Mouse (Mus musculus): ENCODE data around the gene Sh2d1b2. TPM values are rescaled to one million over a fixed set of nuclear protein-coding genes. Genes with fewer than 3 reads are reported as not detected.

The Sh2d1b2 gene
- polyA plus RNA-seq, 1 experiment = not detected

DNA sequence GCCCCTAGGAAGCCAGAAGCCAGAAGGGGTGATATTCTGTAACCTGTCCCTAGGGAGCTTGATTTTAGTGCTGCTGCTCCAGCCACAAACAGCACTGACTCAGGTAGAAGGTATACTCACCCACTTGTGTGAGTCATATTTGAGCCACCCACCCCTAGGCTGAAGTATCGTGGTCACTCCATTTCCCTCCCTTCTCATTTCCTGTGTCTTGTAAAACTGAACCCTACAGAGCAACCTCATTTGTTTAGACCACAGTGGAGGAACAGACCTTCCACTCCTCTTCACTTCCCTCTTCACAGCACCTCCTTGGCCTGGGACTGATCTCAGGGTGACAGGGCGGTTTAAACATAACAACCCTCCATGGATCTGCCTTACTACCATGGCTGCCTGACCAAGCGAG lies 44.5 kb downstream of the Sh2d1b2 start, which contains the start of gene Sh2d1b1:
TSS of gene Sh2d1b1 (plus strand) at position 305 of the 400 bp plus-strand sequence.
- Histone ChIP-seq H3K4me1 (ENCODE audit: control insufficient read depth, insufficient read depth, low read length) (no peaks in the 10 kb centered on the region), H3K27ac (ENCODE audit: control insufficient read depth, insufficient read depth, low read depth, low read length) (no peak within 1 kb of the TSS), H3K36me3 (ENCODE audit: control insufficient read depth, insufficient read depth, low read length) (no peaks in the 10 kb centered on the region), H3K27me3 (ENCODE audit: control insufficient read depth, insufficient read depth, low read length) (no peaks in the 10 kb centered on the region), H3K4me3 (ENCODE audit: control insufficient read depth, low read depth, low read length) (no peak within 1 kb of the TSS)
- TF ChIP-seq CTCF (IDR thresholded peaks at IDR 0.05; ENCODE audit: control insufficient read depth, insufficient read depth, insufficient replicate concordance, low read depth, low read length) (no peak), POLR2A (IDR thresholded peaks at IDR 0.05; ENCODE audit: control insufficient read depth, low read depth, low read length) (no peak)

DNA sequence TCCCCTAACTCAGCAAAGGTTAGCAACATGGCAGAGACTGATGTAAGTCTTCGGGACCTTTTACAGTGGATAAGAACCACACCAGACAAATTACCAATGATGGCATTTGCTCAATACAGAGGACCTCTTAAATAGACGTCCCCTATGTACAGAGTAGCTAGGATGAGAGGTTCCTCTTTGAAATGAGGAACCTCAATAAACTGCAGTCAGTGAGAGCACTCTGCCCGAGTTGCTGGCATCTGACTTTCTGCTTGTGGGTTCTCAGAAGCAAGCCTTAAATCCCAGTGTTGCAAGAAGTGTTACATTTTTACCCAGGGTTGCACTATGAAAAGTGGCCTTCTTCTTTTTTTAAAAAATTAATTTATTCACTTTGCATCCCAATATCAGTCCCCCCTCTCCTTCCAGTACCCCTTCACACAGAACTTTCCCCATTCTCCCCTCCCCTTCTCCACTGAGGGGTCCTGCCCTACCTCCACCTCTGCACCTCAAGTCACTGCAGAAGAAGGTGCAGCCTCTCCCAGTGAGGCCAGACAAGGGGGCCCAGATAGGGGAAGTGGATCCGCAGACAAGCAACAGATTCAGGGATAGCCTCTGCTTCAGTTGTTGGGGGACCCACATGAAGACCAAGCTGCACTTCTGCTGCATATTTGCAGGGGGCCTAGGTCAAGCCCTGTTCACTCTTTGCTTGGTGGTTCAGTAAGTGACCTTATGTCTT lies 50.0 kb downstream of the Sh2d1b2 start:
- Histone ChIP-seq H3K4me1 (ENCODE audit: control insufficient read depth, insufficient read depth, low read length) (no peaks in the 10 kb centered on the region), H3K36me3 (ENCODE audit: control insufficient read depth, insufficient read depth, low read length) (no peaks in the 10 kb centered on the region), H3K27me3 (ENCODE audit: control insufficient read depth, insufficient read depth, low read length) (no peaks in the 10 kb centered on the region), H3K27ac (ENCODE audit: control insufficient read depth, insufficient read depth, low read depth, low read length) (no peak overlapping the region), H3K4me3 (ENCODE audit: control insufficient read depth, low read depth, low read length) (no peak overlapping the region)
- TF ChIP-seq POLR2A (IDR thresholded peaks at IDR 0.05; ENCODE audit: control insufficient read depth, low read depth, low read length) (no peak), CTCF (IDR thresholded peaks at IDR 0.05; ENCODE audit: control insufficient read depth, insufficient read depth, insufficient replicate concordance, low read depth, low read length) (no peak)

GRCm38 (mm10) chr1:170292239-170292951 lies 59.8 kb downstream of the Sh2d1b2 start:
- no peaks in the 10 kb centered on the region for H3K36me3 ChIP-seq (ENCODE audit: control insufficient read depth, insufficient read depth, low read length)
- no peaks in the 10 kb centered on the region for H3K27me3 ChIP-seq (ENCODE audit: control insufficient read depth, insufficient read depth, low read length)
- H3K4me3 ChIP-seq (ENCODE audit: control insufficient read depth, low read depth, low read length) = no peak overlapping the region
- H3K4me1 ChIP-seq (ENCODE audit: control insufficient read depth, insufficient read depth, low read length) = no peaks in the 10 kb centered on the region
- no peak overlapping the region for H3K27ac ChIP-seq (ENCODE audit: control insufficient read depth, insufficient read depth, low read depth, low read length)
- TF ChIP-seq CTCF (IDR thresholded peaks at IDR 0.05; ENCODE audit: control insufficient read depth, insufficient read depth, insufficient replicate concordance, low read depth, low read length) (no peak), POLR2A (IDR thresholded peaks at IDR 0.05; ENCODE audit: control insufficient read depth, low read depth, low read length) (no peak)

GRCm38 (mm10) chr1:170293257-170293656 lies 60.7 kb downstream of the Sh2d1b2 start:
- Histone ChIP-seq H3K27ac (ENCODE audit: control insufficient read depth, insufficient read depth, low read depth, low read length) (no peak overlapping the region), H3K36me3 (ENCODE audit: control insufficient read depth, insufficient read depth, low read length) (no peaks in the 10 kb centered on the region), H3K4me1 (ENCODE audit: control insufficient read depth, insufficient read depth, low read length) (no peaks in the 10 kb centered on the region), H3K27me3 (ENCODE audit: control insufficient read depth, insufficient read depth, low read length) (no peaks in the 10 kb centered on the region), H3K4me3 (ENCODE audit: control insufficient read depth, low read depth, low read length) (no peak overlapping the region)
- TF ChIP-seq POLR2A (IDR thresholded peaks at IDR 0.05; ENCODE audit: control insufficient read depth, low read depth, low read length) (no peak), CTCF (IDR thresholded peaks at IDR 0.05; ENCODE audit: control insufficient read depth, insufficient read depth, insufficient replicate concordance, low read depth, low read length) (no peak)

- TF ChIP-seq CTCF (IDR thresholded peaks at IDR 0.05; ENCODE audit: control insufficient read depth, insufficient read depth, insufficient replicate concordance, low read depth, low read length) (no peak), POLR2A (IDR thresholded peaks at IDR 0.05; ENCODE audit: control insufficient read depth, low read depth, low read length) (no peak)
- H3K4me1 ChIP-seq (ENCODE audit: control insufficient read depth, insufficient read depth, low read length) = no peaks in the 10 kb centered on the region
- H3K27ac ChIP-seq (ENCODE audit: control insufficient read depth, insufficient read depth, low read depth, low read length) = no peak overlapping the region
- H3K27me3 ChIP-seq (ENCODE audit: control insufficient read depth, insufficient read depth, low read length) = no peaks in the 10 kb centered on the region
- no peak overlapping the region for H3K4me3 ChIP-seq (ENCODE audit: control insufficient read depth, low read depth, low read length)
- H3K36me3 ChIP-seq (ENCODE audit: control insufficient read depth, insufficient read depth, low read length) = no peaks in the 10 kb centered on the region
Measured at GRCm38 (mm10) chr1:170294786-170295570, 62.4 kb downstream of the Sh2d1b2 start.

DNA sequence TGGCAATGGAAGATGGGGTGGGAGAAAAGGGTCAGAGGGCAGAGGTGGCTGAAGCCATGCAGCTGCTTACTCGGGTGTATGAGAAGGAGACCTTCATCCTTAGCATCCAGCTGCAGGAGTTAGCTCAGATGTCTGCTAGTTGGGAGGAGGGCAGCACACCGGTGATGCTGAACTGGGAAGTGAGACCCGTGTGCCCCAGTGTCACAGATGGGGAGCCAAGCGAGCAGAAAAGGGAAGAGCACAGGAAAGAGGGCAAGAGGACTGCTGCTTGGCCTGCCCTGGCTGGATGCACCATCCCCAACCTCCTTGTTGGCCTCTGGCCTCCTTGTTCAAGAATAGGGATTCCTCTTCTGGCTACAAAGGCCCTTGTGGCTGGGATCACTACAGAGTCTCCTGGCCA lies 66.9 kb downstream of the Sh2d1b2 start:
- no peaks in the 10 kb centered on the region for H3K36me3 ChIP-seq (ENCODE audit: control insufficient read depth, insufficient read depth, low read length)
- TF ChIP-seq POLR2A (IDR thresholded peaks at IDR 0.05; ENCODE audit: control insufficient read depth, low read depth, low read length) (no peak), CTCF (IDR thresholded peaks at IDR 0.05; ENCODE audit: control insufficient read depth, insufficient read depth, insufficient replicate concordance, low read depth, low read length) (no peak)

GRCm38 (mm10) chr1:170301686-170302085 lies 69.1 kb downstream of the Sh2d1b2 start:
- Histone ChIP-seq H3K27me3 (ENCODE audit: control insufficient read depth, insufficient read depth, low read length) (no peaks in the 10 kb centered on the region), H3K4me3 (ENCODE audit: control insufficient read depth, low read depth, low read length) (no peak overlapping the region), H3K36me3 (ENCODE audit: control insufficient read depth, insufficient read depth, low read length) (no peaks in the 10 kb centered on the region), H3K4me1 (ENCODE audit: control insufficient read depth, insufficient read depth, low read length) (peaks cover 5% of the 10 kb centered on the region), H3K27ac (ENCODE audit: control insufficient read depth, insufficient read depth, low read depth, low read length) (no peak overlapping the region)
- TF ChIP-seq POLR2A (IDR thresholded peaks at IDR 0.05; ENCODE audit: control insufficient read depth, low read depth, low read length) (no peak), CTCF (IDR thresholded peaks at IDR 0.05; ENCODE audit: control insufficient read depth, insufficient read depth, insufficient replicate concordance, low read depth, low read length) (no peak)

More for the DNA sequence above, 66.9 kb downstream of the Sh2d1b2 start:
- Histone ChIP-seq H3K27ac (ENCODE audit: control insufficient read depth, insufficient read depth, low read depth, low read length) (no peak overlapping the region), H3K4me1 (ENCODE audit: control insufficient read depth, insufficient read depth, low read length) (peaks cover 5% of the 10 kb centered on the region), H3K27me3 (ENCODE audit: control insufficient read depth, insufficient read depth, low read length) (no peaks in the 10 kb centered on the region), H3K4me3 (ENCODE audit: control insufficient read depth, low read depth, low read length) (no peak overlapping the region)
